Mouse (Mus musculus) adipose tissue, adult 10 weeks (tissue): ENCODE measurements around the gene Anp32a. TPM values are rescaled to one million over a fixed set of nuclear protein-coding genes. Genes with fewer than 3 reads are reported as not detected.

ENCODE experiments used
- polyA plus RNA-seq: library from polyadenylated mRNA; stranded (reverse); fragments of 350-450 nt; fragmentation: Illumina TruSeq; extraction: RNeasy Lipid Tissue Mini Kit (QIAGEN cat#74804); gene quantifications from one replicate; pipeline ENCODE4 v1.2.3, GENCODE M21; 2014; ENCODE audit warnings: low read depth, low replicate concordance

Anp32a gene
- polyA plus RNA-seq = 233 TPM

GRCm38 (mm10) chr9:62341123-62341486 lies at the start of gene Anp32a:
TSS of gene Anp32a (plus strand) at chr9:62341293.

Other genes with a start within 250 kb of the Anp32a start
- gene Glce, start 218.6 kb upstream of the Anp32a start, polyA plus RNA-seq = 18.2 TPM
- gene Spesp1, start 59.1 kb upstream of the Anp32a start, polyA plus RNA-seq = 2.8 TPM
- 27.3 TPM for gene Coro2b, start 195.8 kb downstream of the Anp32a start, polyA plus RNA-seq